Mouse (Mus musculus) megakaryocyte, embryonic 14.5 days (primary cell): ENCODE data around the gene Pax6.

Source experiments
- FLI1 ChIP-seq: IDR thresholded peaks from 2 replicates; pipeline ENCODE4 v1.6.1; 2012; ENCODE audit warnings: low read length, inconsistent platforms, mixed read lengths
- GATA1 ChIP-seq: IDR thresholded peaks from 3 replicates; pipeline ENCODE4 v1.6.1; 2012; ENCODE audit warnings: mixed read lengths, low read length, inconsistent platforms, borderline replicate concordance

DNA sequence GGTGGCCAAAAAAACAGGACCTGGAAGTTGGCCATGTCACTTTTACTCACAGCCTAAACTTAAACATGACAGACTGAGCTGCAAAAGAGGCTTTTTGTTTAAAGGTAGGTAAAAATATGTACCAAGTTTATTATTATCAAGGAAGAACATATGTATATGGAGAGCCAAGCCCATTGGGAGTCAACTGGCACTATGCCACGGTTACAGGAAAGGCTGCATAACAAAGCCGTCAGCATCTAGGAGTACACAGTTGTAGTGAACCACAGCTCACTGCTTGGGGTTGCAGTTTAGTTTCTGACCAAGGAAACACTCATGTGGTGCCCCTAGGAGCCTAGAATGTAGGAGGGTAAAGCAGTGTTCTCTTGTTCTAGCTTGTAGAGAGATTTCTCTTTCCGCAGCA, 40.4 kb downstream of the Pax6 start:
- TF ChIP-seq FLI1: no peak
- TF ChIP-seq GATA1: no peak
